Mouse (Mus musculus): Measurements from ENCODE around the gene Hist1h1e.
"Not testable (repeated sequence)": the region's sequence is repeated elsewhere in the genome, so short reads cannot be mapped to it uniquely, and the experiment has no call there.

The Hist1h1e gene

DNA sequence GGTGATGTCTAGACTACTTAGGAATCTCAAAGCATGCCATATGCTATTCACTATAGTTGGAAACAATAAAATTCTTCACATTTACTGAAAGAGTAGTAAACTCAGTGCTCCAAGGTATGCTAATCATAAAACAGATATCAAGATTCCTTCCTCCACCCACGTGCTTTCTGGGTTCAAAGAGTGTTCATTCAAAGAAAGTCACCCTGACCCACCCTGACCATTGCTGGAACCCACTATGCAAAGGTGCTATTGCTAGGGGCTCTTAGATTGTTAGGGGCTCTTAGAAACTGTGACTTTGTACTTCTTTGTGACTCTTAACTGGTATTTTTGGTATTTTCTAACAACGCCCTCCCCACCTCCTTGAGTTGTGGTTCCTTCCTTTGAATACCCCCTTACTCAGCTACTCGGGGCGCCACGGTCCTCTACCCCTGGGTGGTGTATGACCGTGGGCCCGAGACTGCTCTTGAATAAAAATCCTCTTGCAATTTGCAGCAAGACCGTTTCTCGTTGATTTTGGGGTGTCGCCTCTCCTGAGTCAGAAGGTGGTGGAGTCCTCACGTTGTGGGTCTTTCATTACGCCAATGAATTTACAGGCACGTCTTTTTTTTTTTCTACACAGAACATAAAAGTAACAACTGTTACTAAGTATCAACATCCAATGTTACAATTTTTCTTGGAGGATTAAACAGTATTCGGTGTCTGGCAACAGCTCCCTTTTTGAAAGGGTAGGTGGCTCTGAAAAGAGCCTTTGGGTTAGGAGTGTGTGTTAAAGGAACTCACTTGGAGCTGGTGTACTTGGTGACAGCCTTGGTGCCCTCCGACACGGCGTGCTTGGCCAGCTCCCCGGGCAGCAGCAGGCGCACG lies 49.1 kb downstream of the Hist1h1e start:
- not testable (repeated sequence) for DNase-seq (ENCODE audit: low spot score in 2 of 2)

DNA sequence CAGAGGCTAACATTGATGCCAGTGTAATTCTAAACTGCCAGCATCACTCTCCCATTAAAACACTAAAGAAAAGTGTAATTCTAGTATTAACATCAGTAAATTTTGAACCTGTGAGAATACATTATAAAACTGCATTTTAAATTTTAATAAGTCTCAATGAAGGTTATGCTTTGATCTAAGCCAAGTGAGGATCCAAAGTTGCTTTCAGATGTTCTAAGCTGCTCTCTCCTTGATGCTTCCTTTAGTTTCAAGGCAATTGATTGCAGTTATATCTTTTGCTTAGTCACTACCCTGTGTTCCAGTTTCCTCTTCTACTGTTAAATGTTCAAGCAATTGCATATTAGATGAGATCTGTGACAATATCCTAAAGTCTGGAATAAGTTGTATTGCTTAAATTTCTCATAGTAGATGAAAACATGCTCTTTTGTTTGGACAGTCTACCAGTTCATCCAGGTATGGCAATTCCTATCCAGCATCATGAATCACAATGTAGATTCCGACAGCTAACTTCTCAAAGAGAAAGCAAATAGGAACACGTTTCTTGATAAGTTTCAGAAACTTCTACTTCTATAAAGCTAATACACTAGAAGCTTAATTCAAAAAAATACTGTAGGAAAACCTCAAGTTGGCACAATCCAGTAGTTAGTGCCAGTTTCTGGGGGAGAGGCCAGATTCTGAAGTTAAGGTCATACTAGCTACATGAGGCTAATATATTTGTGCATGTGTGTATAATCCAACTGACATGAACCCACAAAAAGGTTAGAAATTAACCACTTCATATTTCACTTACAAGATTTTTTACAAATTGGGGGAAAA lies 49.9 kb downstream of the Hist1h1e start:
- DNase-seq (ENCODE audit: low spot score in 2 of 2): no peak

DNA sequence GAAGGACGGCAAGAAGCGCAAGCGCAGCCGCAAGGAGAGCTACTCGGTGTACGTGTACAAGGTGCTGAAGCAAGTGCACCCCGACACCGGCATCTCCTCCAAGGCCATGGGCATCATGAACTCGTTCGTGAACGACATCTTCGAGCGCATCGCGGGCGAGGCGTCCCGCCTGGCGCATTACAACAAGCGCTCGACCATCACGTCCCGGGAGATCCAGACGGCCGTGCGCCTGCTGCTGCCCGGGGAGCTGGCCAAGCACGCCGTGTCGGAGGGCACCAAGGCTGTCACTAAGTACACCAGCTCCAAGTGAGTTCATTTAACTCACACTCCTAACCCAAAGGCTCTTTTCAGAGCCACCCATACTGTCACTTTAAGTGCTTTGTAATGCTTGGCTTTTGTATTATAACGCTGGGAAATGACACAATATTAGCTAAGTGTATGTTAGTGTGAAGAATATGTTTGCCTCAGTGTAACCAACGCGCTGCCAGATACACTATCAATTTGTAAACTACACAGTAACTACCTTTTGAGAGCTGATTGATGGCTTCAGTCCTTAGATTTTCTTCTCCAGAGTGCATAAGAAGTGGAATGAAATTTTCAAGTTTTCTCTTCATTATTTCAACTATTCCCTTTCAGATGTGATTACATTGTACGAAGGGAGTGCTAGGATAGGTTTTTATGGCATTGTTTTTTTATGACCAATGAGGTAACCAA lies 50.7 kb downstream of the Hist1h1e start:
- DNase-seq (ENCODE audit: low spot score in 2 of 2): not testable (repeated sequence)

DNA sequence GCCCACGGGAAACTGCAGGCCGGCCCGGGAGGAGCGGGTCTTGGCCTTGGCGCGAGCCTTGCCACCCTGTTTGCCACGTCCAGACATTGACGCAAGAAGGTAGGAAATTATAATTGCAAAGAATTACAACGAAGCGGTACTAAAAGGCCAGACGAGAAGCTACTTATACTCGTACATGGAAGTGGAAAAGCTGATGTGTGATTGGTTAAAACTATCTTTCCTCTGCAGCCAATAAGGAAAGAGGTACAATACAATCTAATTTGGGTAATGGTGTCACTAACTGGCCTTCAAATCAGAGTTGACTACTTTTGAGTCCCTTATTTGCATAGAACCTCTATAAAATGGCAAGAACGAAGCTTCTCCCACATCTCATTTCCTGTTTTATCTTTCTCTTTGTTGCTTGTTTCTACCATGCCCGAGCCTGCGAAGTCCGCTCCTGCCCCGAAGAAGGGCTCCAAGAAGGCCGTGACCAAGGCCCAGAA lies 51.3 kb downstream of the Hist1h1e start, which contains the start of the genes Hist1h2ae and Hist1h2bg:
Hist1h2ae (minus strand) TSS at position 199 of the 482 bp plus-strand sequence.
Hist1h2bg (plus strand) TSS at position 375 of the 482 bp plus-strand sequence.
- DNase-seq (ENCODE audit: low spot score in 2 of 2): peak; percentile 80 to 88
